Mouse (Mus musculus) forebrain, postnatal 0 days (tissue): ENCODE results near the gene Trmo. TPM values are rescaled to one million over a fixed set of nuclear protein-coding genes. Genes with fewer than 3 reads are reported as not detected.

Experiments
- ATAC-seq: fragments of 200-750 bp; cut with Nextera tagmentation; 2 replicates; pipeline ENCODE4 v1.8.0; 2017; ENCODE audit warnings: mild to moderate bottlenecking, moderate library complexity
- DNase-seq: peaks from one replicate; pipeline ENCODE4 v3.0.0-alpha.2; 2015
- H3K27ac ChIP-seq: fragments of 300-500 bp; sonication (generic); 2 replicates; pipeline ENCODE4 v1.5.1; 2014; ENCODE audit warnings: low read depth, mild to moderate bottlenecking, antibody characterized with exemption, low read length, moderate library complexity, mixed read lengths
- H3K27me3 ChIP-seq: fragments of 300-500 bp; sonication (generic); 2 replicates; pipeline ENCODE4 v1.6.1; 2014; ENCODE audit warnings: mild to moderate bottlenecking, low read length, mixed read lengths; ENCODE audit not compliant: insufficient read depth
- H3K36me3 ChIP-seq: fragments of 300-500 bp; sonication (generic); 2 replicates; pipeline ENCODE4 v1.6.1; 2014; ENCODE audit warnings: mild to moderate bottlenecking, moderate library complexity; ENCODE audit not compliant: insufficient read depth
- H3K4me1 ChIP-seq: fragments of 300-500 bp; sonication (generic); 2 replicates; pipeline ENCODE4 v1.6.1; 2014; ENCODE audit warnings: antibody characterized with exemption; ENCODE audit not compliant: insufficient read depth
- H3K4me2 ChIP-seq: fragments of 300-500 bp; sonication (generic); 2 replicates; pipeline ENCODE4 v1.6.1; 2014; ENCODE audit warnings: low read depth, mild to moderate bottlenecking, moderate library complexity
- H3K4me3 ChIP-seq: fragments of 300-500 bp; sonication (generic); 2 replicates; pipeline ENCODE4 v1.5.1; 2014; ENCODE audit warnings: low read depth, low read length, mixed read lengths
- H3K9ac ChIP-seq: fragments of 300-500 bp; sonication (generic); 2 replicates; pipeline ENCODE4 v1.6.1; 2014; ENCODE audit warnings: mild to moderate bottlenecking
- H3K9me3 ChIP-seq: fragments of 300-500 bp; sonication (generic); 2 replicates; pipeline ENCODE4 v1.6.1; 2016; ENCODE audit warnings: low read length
- CTCF ChIP-seq: sonication (generic); IDR thresholded peaks from 2 replicates; pipeline ENCODE4 v1.5.1; 2016; ENCODE audit warnings: antibody characterized with exemption, control low read depth, low read depth
- WGBS: fragments of 180-500 bp; shearing (Covaris S2); extraction: QIAGEN DNeasy Blood & Tissue Kit; methylation state at CpG from one replicate; pipeline ENCODE4 v1.1.7; 2014; 5-methylcytosine and 5-hydroxymethylcytosine counted together
- polyA plus RNA-seq: library from polyadenylated mRNA; unstranded; fragments of >200 nt; fragmentation: Nextera tagmentation; extraction: Ambion mirVana; gene quantifications from 2 replicates; pipeline ENCODE4 v1.2.1, GENCODE M21; 2015
- total RNA-seq: library from RNA; depleted of rRNA; stranded (reverse); fragments of >200 nt; gene quantifications from 2 replicates; pipeline ENCODE4 v1.2.3, GENCODE M21; 2014; rRNA removed

Gene Trmo
- total RNA-seq: 9.0 and 10.4 TPM in 2 replicates
- 6.5 and 6.7 TPM in 2 replicates for polyA plus RNA-seq

DNA sequence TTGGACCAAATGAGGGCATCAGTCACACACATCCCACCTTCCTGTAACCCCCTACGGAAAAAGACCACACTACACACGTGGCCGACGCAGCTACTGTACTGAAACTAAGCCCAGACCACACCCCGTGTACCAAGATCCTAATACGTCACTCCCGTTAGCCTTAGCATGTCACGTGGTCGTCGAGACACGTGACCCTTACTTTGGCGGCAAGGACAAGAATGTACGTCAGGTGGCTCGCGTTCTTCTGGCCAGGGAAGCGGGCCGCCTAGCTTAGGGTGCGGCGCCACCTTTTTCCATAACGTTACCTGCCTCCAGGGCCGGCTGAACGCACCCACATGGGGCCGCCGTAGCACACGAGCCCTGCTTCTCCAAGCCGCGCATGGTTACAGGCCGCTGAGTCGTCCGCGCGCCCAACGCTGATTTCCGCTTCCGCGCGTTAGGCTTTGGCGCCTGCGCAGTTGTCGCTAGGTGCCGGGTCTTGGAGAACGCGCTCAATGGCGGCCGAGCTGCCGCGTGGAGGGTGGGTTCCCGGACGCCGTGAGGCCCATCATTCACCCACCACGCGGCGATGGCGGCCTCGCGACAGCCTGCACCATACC, at the start of gene Trmo:
Gene Trmo, minus strand, starts transcription at position 425 of the 599 bp plus-strand sequence.
- Histone ChIP-seq H3K9ac (peak within 1 kb of the TSS; percentile 89), H3K4me3 (peak within 1 kb of the TSS; percentile 78), H3K9me3 (no peaks in the 10 kb centered on the region), H3K27ac (peak within 1 kb of the TSS; percentile 94), H3K36me3 (peaks cover 12% of the 10 kb centered on the region; the same call in 1 of the 2 replicates), H3K4me1 (no peaks in the 10 kb centered on the region), H3K27me3 (no peaks in the 10 kb centered on the region), H3K4me2 (peak within 1 kb of the TSS; percentile 67)
- DNase-seq: peak; percentile 99
- ATAC-seq: peak; percentile 97
- 1% methylated on average over 56 of the region's 56 CpGs for WGBS
- TF ChIP-seq CTCF: peak; percentile 17; the same call in 1 of the 2 replicates

DNA sequence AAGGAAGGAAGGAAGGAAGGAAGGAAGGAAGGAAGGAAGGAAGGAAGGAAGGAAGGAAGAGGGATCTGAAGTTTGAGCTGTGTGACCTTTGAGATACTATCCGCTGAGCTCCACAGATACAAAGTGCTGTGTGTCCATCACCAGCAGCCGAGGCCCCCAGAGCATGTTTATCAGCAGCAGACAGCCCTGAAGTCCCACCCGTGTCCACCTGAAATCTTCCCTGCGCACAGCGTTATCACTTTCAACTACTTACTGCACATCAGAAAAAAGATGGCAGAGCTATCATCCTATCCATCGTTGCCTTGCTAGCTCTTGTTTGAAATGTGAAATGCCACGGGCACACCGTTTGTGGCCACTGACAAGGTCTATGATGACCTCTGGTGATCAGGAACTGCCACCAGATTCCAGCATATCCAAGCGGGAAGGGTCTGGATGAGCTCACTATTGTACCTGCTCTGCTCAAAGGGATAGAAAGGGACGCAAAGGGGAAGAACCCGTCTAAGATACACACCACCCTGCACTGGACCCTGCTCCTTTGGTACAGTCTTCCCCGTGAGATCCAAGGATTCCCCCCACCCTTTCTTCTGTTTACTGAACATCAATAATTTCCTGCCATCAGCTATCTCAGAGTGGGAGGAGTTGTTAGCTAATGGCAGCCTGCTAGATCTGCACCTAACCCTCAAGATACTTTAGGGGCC, 43.3 kb upstream of the Trmo start:
- no peak for DNase-seq
- no peak overlapping the region for H3K27ac ChIP-seq
- H3K36me3 ChIP-seq: no peaks in the 10 kb centered on the region
- H3K9ac ChIP-seq: no peak overlapping the region
- WGBS: 93% methylated on average over 12 of the region's 12 CpGs
- H3K4me1 ChIP-seq: 0 out of 2 replicates have a peak, but pooled peaks cover 4% of the 10 kb centered on the region
- H3K27me3 ChIP-seq: no peaks in the 10 kb centered on the region
- no peak overlapping the region for H3K4me3 ChIP-seq
- H3K9me3 ChIP-seq: no peaks in the 10 kb centered on the region
- H3K4me2 ChIP-seq: no peak overlapping the region
- ATAC-seq: no peak
- TF ChIP-seq CTCF: no peak

DNA sequence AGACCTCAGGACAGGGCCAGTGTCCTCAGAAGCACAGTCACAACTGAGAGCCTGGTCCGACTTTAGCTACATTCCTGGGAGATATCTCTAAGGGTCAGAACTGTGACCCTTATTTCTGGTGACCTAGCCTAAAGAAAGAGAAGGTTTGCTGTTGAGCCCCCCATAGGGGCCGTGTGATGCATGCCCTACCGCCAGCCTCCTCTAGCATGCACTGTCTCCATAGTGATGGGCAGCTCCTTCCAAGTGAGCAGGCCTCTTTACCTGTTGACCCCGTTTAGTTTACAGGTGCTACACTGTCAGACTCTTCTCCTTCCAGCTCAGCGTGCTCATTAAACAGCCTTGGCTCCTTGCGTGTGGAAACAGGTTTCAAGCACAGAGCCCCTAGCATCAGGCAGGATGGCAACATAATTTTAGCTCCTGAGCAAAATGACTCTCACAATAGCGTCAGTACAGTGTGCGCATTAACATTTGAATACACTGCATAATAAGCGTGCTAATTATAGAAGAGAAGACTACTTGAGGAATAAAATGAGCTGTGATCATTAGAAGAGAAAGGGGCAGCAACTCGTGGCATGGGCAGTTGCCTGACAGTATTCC, 39.8 kb upstream of the Trmo start:
- DNase-seq (peak; percentile 71), ATAC-seq (peak; percentile 98)
- H3K27me3 ChIP-seq: no peaks in the 10 kb centered on the region
- H3K9me3 ChIP-seq: no peaks in the 10 kb centered on the region
- peak; percentile 28; the same call in 1 of the 2 replicates for TF ChIP-seq CTCF
- H3K36me3 ChIP-seq: no peaks in the 10 kb centered on the region
- H3K27ac ChIP-seq: peak overlapping the region; percentile 78
- 15% methylated on average over 10 of the region's 10 CpGs for WGBS
- H3K9ac ChIP-seq: peak overlapping the region; percentile 10; the same call in 1 of the 2 replicates
- no peak overlapping the region for H3K4me3 ChIP-seq
- H3K4me2 ChIP-seq: peak overlapping the region; percentile 9; the same call in 1 of the 2 replicates
- H3K4me1 ChIP-seq: 0 out of 2 replicates have a peak, but pooled peaks cover 4% of the 10 kb centered on the region

DNA sequence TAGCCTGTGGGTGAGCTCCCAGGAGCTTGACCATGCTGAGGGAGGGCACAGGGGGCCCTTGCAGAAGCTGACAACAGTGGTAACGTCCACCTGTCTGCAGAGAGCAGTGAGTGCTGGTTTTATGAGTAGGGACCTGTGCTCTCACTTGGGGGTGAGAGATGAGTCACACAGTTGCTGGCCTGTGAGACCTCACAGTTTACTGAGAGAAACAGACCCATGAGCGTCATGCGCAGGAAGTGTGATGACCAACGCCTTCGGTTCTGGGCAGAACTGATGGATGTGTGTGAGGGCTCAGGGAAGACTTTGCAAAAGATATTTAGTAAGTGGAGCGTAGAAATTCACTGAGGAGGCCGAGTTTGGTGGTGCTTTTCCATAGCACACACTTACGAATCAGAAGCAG, 33.4 kb upstream of the Trmo start:
- Histone ChIP-seq H3K9me3 (no peaks in the 10 kb centered on the region), H3K4me1 (no peaks in the 10 kb centered on the region), H3K36me3 (no peaks in the 10 kb centered on the region), H3K27ac (no peak overlapping the region), H3K4me3 (no peak overlapping the region), H3K4me2 (no peak overlapping the region), H3K9ac (no peak overlapping the region), H3K27me3 (no peaks in the 10 kb centered on the region)
- ATAC-seq (no peak), DNase-seq (no peak)
- TF ChIP-seq CTCF: no peak
- WGBS: 84% methylated on average over 8 of the region's 8 CpGs

DNA sequence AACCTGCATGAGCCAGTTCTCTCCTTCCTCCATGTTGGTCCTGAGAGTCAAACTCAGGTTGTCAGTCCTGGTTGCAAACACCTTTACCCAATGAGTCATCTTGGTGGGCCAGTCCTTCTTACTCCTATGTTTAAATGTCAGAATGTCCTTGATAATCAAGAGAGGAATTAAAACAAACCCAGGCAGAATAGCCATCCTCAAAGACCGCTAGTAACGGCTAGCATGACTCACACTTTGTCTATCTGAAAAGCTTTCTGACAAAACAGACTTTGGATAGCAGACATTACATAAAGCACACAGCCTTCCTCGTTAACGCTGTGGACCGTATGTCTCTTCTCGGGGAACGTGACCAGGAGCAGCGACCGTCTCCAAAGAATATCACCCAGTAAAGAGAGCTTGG, 29.6 kb upstream of the Trmo start:
- no peak overlapping the region for H3K9ac ChIP-seq
- H3K27ac ChIP-seq: no peak overlapping the region
- no peak for TF ChIP-seq CTCF
- H3K27me3 ChIP-seq: no peaks in the 10 kb centered on the region
- H3K36me3 ChIP-seq: no peaks in the 10 kb centered on the region
- 45% methylated on average over 9 of the region's 9 CpGs for WGBS
- no peaks in the 10 kb centered on the region for H3K4me1 ChIP-seq
- H3K9me3 ChIP-seq: no peaks in the 10 kb centered on the region
- H3K4me2 ChIP-seq: no peak overlapping the region
- ATAC-seq (no peak), DNase-seq (no peak)
- no peak overlapping the region for H3K4me3 ChIP-seq

DNA sequence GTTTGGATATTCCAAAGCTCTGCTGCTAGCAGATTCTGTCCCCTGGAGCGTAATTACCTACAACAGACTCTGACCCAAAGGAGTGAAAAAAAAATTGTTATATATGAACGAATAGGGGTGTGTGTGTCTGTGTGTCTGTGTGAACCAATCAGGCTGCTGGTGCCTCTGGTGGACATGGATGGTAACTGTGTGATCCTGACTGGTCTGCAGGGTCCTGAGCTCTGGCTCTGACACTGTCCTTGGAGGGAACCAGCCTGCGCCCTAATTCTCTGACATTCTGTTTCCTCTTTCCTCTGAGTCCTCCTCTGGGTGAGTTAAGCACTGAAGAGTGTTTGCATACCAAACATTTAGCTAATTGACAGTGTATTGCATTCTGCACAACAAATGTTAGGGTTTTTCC, 28.3 kb upstream of the Trmo start:
- 62% methylated on average over 3 of the region's 3 CpGs for WGBS
- no peak for ATAC-seq
- no peak for DNase-seq

DNA sequence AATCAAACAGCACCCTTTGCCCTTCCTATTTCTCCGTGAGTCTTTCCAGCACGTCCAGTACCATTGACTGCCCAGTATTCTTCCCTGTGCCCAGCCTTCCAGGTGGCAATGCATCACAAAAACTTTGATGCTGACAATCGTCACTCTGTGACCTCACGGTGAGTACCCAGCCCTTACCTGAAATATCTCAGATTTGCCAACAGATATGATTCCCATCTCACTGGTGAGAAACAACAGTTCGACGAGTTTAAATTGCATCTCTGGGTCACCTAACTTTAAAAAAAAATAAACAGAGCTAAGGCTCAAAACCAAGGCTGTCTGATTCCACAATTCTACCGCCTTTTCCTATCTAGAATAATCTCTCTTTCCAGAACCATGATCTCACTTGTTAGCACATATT, 24.2 kb upstream of the Trmo start, which contains the start of gene Hemgn:
Gene Hemgn, minus strand, starts transcription at position 101 of the 400 bp plus-strand sequence.
- Histone ChIP-seq H3K4me3 (no peak within 1 kb of the TSS), H3K27ac (no peak within 1 kb of the TSS), H3K36me3 (no peaks in the 10 kb centered on the region), H3K9ac (no peak within 1 kb of the TSS), H3K4me2 (no peak within 1 kb of the TSS), H3K27me3 (no peaks in the 10 kb centered on the region), H3K4me1 (no peaks in the 10 kb centered on the region), H3K9me3 (no peaks in the 10 kb centered on the region)
- WGBS: 78% methylated on average over 7 of the region's 7 CpGs
- no peak for TF ChIP-seq CTCF
- ATAC-seq (no peak), DNase-seq (no peak)

More for the DNA sequence above, 28.3 kb upstream of the Trmo start:
- Histone ChIP-seq H3K27me3 (no peaks in the 10 kb centered on the region), H3K36me3 (no peaks in the 10 kb centered on the region), H3K4me3 (no peak overlapping the region), H3K27ac (no peak overlapping the region), H3K9me3 (no peaks in the 10 kb centered on the region), H3K9ac (no peak overlapping the region), H3K4me1 (no peaks in the 10 kb centered on the region), H3K4me2 (no peak overlapping the region)
- TF ChIP-seq CTCF: peak; percentile 37
